Mouse (Mus musculus): ENCODE results near the gene Tmem198.

Gene Tmem198

GRCm38 (mm10) chr1:75517984-75518383, 38.7 kb downstream of the Tmem198 start:
- DNase-seq (ENCODE audit: low spot score): no peak

- DNase-seq (ENCODE audit: low spot score): no peak
Observed at GRCm38 (mm10) chr1:75518427-75518826, 39.1 kb downstream of the Tmem198 start.

GRCm38 (mm10) chr1:75519576-75519975, 40.2 kb downstream of the Tmem198 start:
- DNase-seq (ENCODE audit: low spot score): peak; percentile 61

- DNase-seq (ENCODE audit: low spot score): peak; percentile 91
Observed at GRCm38 (mm10) chr1:75521321-75522031, 42.1 kb downstream of the Tmem198 start, which contains the start of gene Stk11ip. TSS of gene Stk11ip (plus strand) at chr1:75521529.

- DNase-seq (ENCODE audit: low spot score): no peak
Observed at GRCm38 (mm10) chr1:75524679-75525078, 45.3 kb downstream of the Tmem198 start.

- DNase-seq (ENCODE audit: low spot score): no peak
Observed at GRCm38 (mm10) chr1:75530546-75530945, 51.2 kb downstream of the Tmem198 start.

DNA sequence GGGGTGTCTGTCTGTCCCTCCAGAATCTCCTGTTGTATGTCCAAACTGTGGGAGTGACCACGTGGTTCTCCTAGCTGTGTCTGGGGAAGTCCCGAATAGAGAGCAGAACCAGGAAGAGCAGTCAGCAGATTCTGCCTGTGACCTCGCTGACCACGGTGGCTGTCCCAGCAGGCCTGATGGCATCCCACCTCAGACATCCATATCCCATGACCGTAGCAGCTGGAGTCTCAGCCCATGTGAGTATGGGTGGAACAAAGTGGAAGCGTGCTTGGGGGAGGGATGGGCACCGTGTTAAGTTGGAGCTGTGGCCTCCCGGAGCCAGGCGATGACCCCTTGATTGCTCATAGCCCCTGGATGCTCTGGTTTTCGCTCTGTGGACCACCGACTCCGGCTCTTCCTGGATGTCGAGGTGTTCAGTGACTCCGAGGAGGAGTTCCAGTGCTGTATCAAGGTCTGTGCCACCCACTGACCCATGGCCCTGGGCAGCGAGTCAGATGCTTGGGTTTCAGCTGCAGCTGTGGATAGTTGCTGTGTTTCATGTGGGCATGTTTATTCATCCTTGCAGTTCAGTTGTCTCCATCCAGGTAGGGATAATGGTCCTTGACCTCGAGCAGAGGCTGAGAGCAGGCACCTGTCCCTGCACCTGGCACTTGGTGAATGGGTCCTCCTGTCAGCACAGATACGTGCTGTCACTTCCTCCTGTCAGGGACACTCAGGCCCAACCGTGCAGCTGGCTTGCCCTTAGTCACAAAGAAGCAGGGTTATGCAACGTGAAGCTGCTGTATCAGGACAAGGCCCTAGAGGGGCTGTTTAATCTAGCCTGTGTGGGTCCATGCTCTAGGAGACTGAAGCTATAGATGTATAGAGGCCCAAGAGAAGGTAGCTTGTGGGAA, 53.2 kb downstream of the Tmem198 start:
- no peak for DNase-seq (ENCODE audit: low spot score)

- DNase-seq (ENCODE audit: low spot score): no peak
Observed at GRCm38 (mm10) chr1:75533325-75534252, 54.3 kb downstream of the Tmem198 start.

Data from testis, postnatal 14 days (tissue).